Comparison of ENCODE assay signal across 27 mouse cellular contexts in the genomic region with DNA sequence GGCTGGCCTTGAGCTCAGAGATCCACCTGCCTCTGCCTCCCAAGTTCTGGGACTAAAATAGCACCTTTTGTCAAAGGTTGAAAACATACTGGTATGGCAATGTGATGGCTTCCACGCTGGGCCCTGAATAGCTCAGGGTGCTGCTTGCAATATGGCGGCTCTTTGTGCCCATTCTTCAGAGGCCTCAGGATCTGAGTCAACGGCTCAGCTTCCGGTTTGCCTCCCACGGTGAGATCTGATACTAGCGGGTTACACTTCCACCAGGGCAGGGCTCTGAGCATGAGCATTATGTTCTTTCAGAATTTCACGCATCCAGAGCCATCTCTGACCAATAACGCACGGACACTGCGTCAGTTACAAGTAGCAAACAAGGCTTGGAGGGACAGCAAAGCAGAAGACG.
DNase-seq lines count a peak whose midpoint lies in the region; ATAC-seq and TF ChIP-seq lines count a peak whose summit lies in the region.
"Had no signal": no experiment of that assay in that cellular context is flagged by ENCODE, and none has a peak within 500 bp of the region (broad histone marks: within the 10 kb centered on the region; RNA-seq: fewer than 3 reads in every experiment).

No protein-coding gene starts in this region.

- TF ChIP-seq EP300 in MEL (IDR thresholded peaks at IDR 0.05; ENCODE audit: low read depth in 1 of 2, low read length in 2 of 2): no peak
- no peak for TF ChIP-seq EP300 in liver, postnatal 0 days (IDR thresholded peaks at IDR 0.05; ENCODE audit: low read depth)

- no peak for TF ChIP-seq POLR2A in MEL (IDR thresholded peaks at IDR 0.05; ENCODE audit: control insufficient read depth in 1 of 2, insufficient read depth in 1 of 2, low read depth in 1 of 2, low read length in 2 of 2, poor library complexity in 1 of 2)

- H3K9me3 ChIP-seq in MEL (replicated peaks; ENCODE audit: insufficient read depth, low read length): no peaks in the 10 kb centered on the region
- H3K9me3 ChIP-seq in liver, postnatal 0 days (ENCODE audit: low read length): no peaks in the 10 kb centered on the region
- H3K9me3 ChIP-seq: embryonic facial prominence, embryonic 13.5 days; embryonic facial prominence, embryonic 15.5 days; forebrain, embryonic 10.5 days; forebrain, embryonic 12.5 days; G1E had no signal

- H3K4me2 ChIP-seq in liver, postnatal 0 days (ENCODE audit: low read depth, low read length): no peak overlapping the region
- H3K4me2 ChIP-seq: embryonic facial prominence, embryonic 13.5 days; embryonic facial prominence, embryonic 15.5 days; forebrain, embryonic 12.5 days had no signal

- TF ChIP-seq CTCF in MEL (IDR thresholded peaks at IDR 0.05 in 2 of 3, conservative IDR thresholded peaks at IDR 0.05 in 1 of 3; ENCODE audit: control insufficient read depth in 1 of 3, insufficient read depth in 1 of 3, low read depth in 2 of 3, low read length in 3 of 3, poor library complexity in 1 of 3, severe bottlenecking in 1 of 3): no peak
- TF ChIP-seq CTCF in liver, postnatal 0 days (IDR thresholded peaks at IDR 0.05; ENCODE audit: low read depth): no peak

- no peaks in the 10 kb centered on the region for H3K27me3 ChIP-seq in MEL (ENCODE audit: control insufficient read depth in 1 of 2, insufficient read depth in 2 of 2, low read length in 2 of 2)
- no peaks in the 10 kb centered on the region for H3K27me3 ChIP-seq in liver, postnatal 0 days (ENCODE audit: insufficient read depth, low read length)
- H3K27me3 ChIP-seq: CH12.LX; embryonic facial prominence, embryonic 13.5 days; embryonic facial prominence, embryonic 15.5 days; forebrain, embryonic 12.5 days had no signal

- no peaks in the 10 kb centered on the region for H3K79me2 ChIP-seq in MEL (ENCODE audit: control insufficient read depth, insufficient read depth, low read length, poor library complexity)

- no peak for TF ChIP-seq RAD21 in MEL (IDR thresholded peaks at IDR 0.05; ENCODE audit: low read depth, low read length)

- 87% methylated on average over 11 of the region's 11 CpGs for WGBS in liver, postnatal 0 days (ENCODE audit: insufficient replicate concordance)

- no peak for ATAC-seq in CD4-positive, CD25-positive, alpha-beta regulatory T cell, adult 4 months
- no peak for ATAC-seq in liver, postnatal 0 days
- ATAC-seq: activated CD4-positive, CD25-positive, alpha-beta regulatory T cell, adult 4 months; forebrain, embryonic 14.5 days; forebrain, embryonic 16.5 days had no signal

- no peak overlapping the region for H3K9ac ChIP-seq in MEL (ENCODE audit: control insufficient read depth, low read depth, low read length, poor library complexity, severe bottlenecking)
- no peak overlapping the region for H3K9ac ChIP-seq in liver, postnatal 0 days (replicated peaks)
- H3K9ac ChIP-seq: embryonic facial prominence, embryonic 13.5 days; embryonic facial prominence, embryonic 15.5 days; forebrain, embryonic 12.5 days had no signal

- DNase-seq in CD4-positive, CD25-positive, alpha-beta regulatory T cell, adult 2 months (ENCODE audit: low read depth, low spot score): peak; percentile 59
- DNase-seq in 416B (ENCODE audit: low read depth) (peak; percentile 57), MEL (ENCODE audit: low read depth, low spot score) (peak; percentile 52)
- peak; percentile 56 for DNase-seq in induced T-regulatory cell, adult 2 months (ENCODE audit: low read depth)
- no peak for DNase-seq in c-Kit-positive CD71-positive TER-119-positive erythroid progenitor cells, embryonic 14.5 days (ENCODE audit: low spot score)
- DNase-seq in urinary bladder, adult 2 months (ENCODE audit: low spot score): no peak
- DNase-seq in liver, postnatal 0 days: no peak
- DNase-seq: adrenal gland, adult 8-10 months; adrenal gland, postnatal 14 days; adrenal gland, postnatal 36 days; cerebellum, adult 11-12 months; cerebellum, adult 2 months; cerebellum, adult 9-10 months; cerebellum, postnatal 10 days; cerebellum, postnatal 36 days; embryo, embryonic 11 days had no signal

- no peak overlapping the region for H3K4me3 ChIP-seq in MEL (ENCODE audit: control insufficient read depth in 1 of 2, insufficient read depth in 1 of 2, low read depth in 2 of 2, low read length in 2 of 2)
- no peak overlapping the region for H3K4me3 ChIP-seq in liver, postnatal 0 days (ENCODE audit: low read depth, low read length)
- H3K4me3 ChIP-seq: embryonic facial prominence, embryonic 13.5 days; embryonic facial prominence, embryonic 15.5 days; erythroblast, embryonic 14.5 days; forebrain, embryonic 10.5 days; forebrain, embryonic 12.5 days had no signal

- peak overlapping the region; percentile 94 for H3K27ac ChIP-seq in MEL (ENCODE audit: control insufficient read depth, low read depth, low read length)
- H3K27ac ChIP-seq in liver, postnatal 0 days (ENCODE audit: low read depth): no peak overlapping the region
- H3K27ac ChIP-seq: embryonic facial prominence, embryonic 13.5 days; embryonic facial prominence, embryonic 15.5 days; forebrain, embryonic 10.5 days; forebrain, embryonic 12.5 days had no signal

- H3K4me1 ChIP-seq in MEL (ENCODE audit: control insufficient read depth in 1 of 2, insufficient read depth in 2 of 2, low read length in 2 of 2): peaks cover 27 to 43% of the 10 kb centered on the region in 2 experiments
- H3K4me1 ChIP-seq in liver, postnatal 0 days (ENCODE audit: insufficient read depth): peaks cover 8% of the 10 kb centered on the region; the same call in 1 of the 2 replicates
- H3K4me1 ChIP-seq: embryonic facial prominence, embryonic 15.5 days; forebrain, embryonic 10.5 days; forebrain, embryonic 12.5 days had no signal

- peaks cover 0 to 25% of the 10 kb centered on the region in 2 experiments; a peak in 2 of 4 replicates for H3K36me3 ChIP-seq in MEL (ENCODE audit: control insufficient read depth in 1 of 2, insufficient read depth in 2 of 2, low read length in 2 of 2)
- H3K36me3 ChIP-seq in liver, postnatal 0 days (replicated peaks; ENCODE audit: insufficient read depth, low read length): no peaks in the 10 kb centered on the region
- H3K36me3 ChIP-seq: embryonic facial prominence, embryonic 13.5 days; embryonic facial prominence, embryonic 15.5 days; forebrain, embryonic 10.5 days; forebrain, embryonic 12.5 days; G1E had no signal

TF ChIP-seq in MEL, 35 proteins besides CTCF, POLR2A, EP300 and RAD21:
- no peak for TF ChIP-seq SIN3A (IDR thresholded peaks at IDR 0.05; ENCODE audit: low read length)
- TF ChIP-seq TAL1 (IDR thresholded peaks at IDR 0.05; ENCODE audit: low read length): no peak

Comparison
In these comparisons a context has a peak if more than half of its experiments do, and no peak if none do; other contexts are left out.
1. DNase-seq: peak in CD4-positive, CD25-positive, alpha-beta regulatory T cell, adult 2 months (single experiment), 416B (single experiment), MEL (single experiment) and induced T-regulatory cell, adult 2 months (single experiment); none in c-Kit-positive CD71-positive TER-119-positive erythroid progenitor cells, embryonic 14.5 days (single experiment), urinary bladder, adult 2 months (single experiment) and liver, postnatal 0 days (single experiment).